Mouse (Mus musculus) common myeloid progenitor, adult 5-6 weeks (primary cell): ENCODE data around the gene Akr1b7. TPM values are rescaled to one million over a fixed set of nuclear protein-coding genes. Genes with fewer than 3 reads are reported as not detected.

ENCODE experiments used
- ATAC-seq: replicated peaks from 2 replicates; pipeline ENCODE4 v1.8.0; 2016; ENCODE audit warnings: low read depth, mild to moderate bottlenecking, moderate TSS enrichment, inconsistent platforms; ENCODE audit not compliant: poor library complexity, severe bottlenecking
- total RNA-seq: library from RNA; stranded (forward); fragments of 200-1000, 187-1606 nt; gene quantifications from 2 replicates; pipeline ENCODE4 v1.2.3, GENCODE M21; 2017

Gene Akr1b7
- total RNA-seq, 1 experiment from 2014 or later, result not detected

DNA sequence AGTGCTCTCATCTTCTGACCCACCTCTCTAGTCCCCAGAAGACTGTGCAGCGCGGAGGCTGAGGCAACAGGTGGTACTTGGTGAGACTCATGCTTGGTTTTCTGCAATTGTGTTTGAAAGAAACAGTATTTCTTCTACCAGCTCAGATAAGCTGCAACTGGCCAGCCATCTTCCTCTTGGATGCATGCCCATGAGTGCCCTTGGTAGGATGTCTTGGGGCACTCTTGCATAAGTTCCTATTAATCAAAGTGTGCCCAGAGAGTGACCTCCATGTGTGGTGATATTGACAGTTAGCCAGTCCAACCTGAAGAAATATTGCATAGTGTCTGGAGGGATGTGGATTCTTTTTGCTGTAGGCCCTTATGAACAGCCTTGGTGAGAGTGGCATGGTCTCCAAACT is 4.4 kb downstream of the Akr1b7 start:
- no peak for ATAC-seq

DNA sequence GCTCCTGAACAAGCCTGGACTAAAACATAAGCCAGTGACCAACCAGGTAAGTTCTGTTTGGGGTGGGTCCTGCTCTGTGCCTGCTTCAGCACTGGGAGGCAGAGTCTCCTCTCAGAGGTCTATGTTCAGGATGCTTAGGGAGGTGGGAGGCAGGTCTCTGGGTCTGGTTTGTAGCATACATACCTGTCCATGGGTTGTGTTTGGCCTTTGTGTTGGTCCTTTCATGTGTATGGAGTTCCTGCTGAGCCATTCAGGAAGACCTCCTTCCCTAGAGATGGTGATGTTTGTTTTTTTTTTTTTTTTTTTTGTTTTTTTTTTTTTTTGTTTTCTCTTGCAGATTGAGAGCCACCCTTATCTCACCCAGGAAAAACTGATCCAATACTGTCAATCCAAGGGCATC is 6.9 kb downstream of the Akr1b7 start:
- ATAC-seq, result no peak

DNA sequence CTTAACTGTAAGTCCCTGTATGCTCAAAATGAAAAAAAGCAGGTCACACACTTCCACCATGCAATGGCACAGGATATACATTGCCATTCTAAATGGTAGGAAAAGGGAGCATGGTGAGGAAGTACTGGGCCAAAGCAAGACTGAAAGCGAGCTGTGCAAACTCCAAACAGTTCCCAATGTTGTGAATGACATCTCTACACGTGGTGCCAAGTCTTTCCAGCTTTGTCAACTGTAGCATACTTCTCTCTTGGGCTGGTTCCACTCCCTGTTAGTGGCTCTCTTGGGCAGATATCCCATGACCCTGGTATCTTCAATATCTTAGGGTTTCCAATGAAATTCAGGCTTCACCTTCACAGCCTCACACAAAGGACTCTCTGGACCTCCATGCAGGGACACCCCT is 26.9 kb downstream of the Akr1b7 start:
- ATAC-seq, result no peak

DNA sequence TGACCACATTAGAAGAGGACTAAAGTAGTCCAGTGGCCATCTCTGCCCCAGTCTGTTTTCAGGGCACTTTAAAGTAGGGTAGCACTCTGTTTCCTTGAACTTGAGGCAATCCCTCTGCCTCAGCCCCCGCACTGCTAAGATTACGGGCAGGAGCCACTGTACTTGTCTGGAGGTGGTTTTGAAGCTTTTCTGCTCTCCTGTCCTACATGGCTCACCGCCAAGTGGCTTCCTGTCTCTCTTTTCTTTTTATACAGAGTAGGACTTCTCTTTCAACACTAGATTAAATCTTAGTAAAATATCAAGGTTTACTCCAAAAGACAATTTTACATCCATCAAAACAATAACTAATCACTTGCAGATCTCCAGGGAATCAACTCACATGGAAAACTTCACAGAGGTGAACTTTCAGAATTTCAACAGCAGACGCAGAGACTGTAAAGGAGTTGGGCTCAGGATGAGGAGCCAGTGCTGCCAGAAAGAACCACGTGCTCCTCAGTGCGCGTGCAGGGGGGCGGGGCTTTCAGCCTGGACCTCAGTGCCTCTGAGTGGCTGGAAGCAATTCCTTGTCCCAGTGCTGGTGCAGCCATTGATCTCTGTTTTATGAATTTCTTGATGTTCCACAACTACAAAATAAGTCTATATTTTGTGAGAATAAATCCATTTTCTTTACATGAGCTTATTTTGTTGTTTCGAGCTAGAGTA is 29.6 kb downstream of the Akr1b7 start:
- ATAC-seq, result peak; percentile 58; the same call in 1 of the 2 replicates

DNA sequence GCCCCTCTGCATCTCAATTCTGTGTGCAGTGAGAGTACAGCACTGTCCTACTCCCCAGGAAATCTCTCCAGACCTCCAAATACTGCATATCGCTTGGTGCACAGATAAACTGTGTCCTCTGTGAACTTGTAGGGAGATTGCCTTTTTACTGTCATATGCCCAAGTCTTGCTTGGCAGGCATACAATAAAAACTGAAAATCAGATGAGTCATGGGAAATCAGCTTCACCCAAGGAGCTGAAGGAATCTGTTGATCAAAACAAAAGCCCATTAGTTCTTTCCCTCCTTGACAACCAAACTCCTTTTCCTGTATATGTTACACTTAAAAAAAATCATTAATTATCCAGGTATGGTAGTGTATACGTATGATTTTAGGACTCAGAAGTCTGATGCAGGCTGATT is 31.7 kb downstream of the Akr1b7 start:
- no peak for ATAC-seq

DNA sequence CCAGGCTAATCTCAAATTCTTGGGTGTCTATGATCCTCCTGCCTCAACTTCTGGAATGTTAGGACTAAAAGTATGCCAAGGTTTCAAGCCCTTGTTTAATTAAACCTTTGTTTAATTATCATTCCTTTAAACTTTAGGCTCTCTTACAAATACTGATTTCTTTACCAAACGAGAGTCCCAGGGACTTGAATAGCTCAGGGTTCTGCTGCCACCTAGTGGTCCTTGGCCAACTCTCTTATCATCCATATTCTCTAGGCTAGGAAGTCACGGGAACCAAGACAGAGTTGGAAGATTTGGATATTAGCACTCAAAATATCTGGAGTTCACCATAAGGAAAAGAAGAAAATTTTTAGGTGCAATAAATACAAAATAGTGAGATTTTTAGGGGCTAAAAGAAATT is 35.8 kb downstream of the Akr1b7 start:
- peak; percentile 87 for ATAC-seq

DNA sequence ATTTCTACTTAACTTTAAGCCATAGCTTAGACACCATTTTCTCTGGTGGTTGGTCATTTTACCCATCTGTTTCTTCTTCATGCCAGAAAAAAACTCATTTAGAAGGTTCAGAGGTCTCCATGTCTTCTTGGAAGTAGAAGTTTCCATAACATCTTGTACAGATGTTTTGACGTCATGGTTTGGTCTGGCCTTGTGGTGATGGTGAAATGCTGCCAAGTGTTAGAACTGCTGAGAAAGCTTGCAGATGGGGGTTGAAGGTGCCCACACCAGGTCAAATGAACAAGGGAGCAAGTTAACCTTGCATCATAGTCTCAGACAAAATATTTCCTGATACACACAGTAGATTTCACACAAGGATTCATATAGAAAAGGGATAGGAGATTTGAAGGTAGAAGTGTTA is 36.6 kb downstream of the Akr1b7 start:
- ATAC-seq, result no peak

DNA sequence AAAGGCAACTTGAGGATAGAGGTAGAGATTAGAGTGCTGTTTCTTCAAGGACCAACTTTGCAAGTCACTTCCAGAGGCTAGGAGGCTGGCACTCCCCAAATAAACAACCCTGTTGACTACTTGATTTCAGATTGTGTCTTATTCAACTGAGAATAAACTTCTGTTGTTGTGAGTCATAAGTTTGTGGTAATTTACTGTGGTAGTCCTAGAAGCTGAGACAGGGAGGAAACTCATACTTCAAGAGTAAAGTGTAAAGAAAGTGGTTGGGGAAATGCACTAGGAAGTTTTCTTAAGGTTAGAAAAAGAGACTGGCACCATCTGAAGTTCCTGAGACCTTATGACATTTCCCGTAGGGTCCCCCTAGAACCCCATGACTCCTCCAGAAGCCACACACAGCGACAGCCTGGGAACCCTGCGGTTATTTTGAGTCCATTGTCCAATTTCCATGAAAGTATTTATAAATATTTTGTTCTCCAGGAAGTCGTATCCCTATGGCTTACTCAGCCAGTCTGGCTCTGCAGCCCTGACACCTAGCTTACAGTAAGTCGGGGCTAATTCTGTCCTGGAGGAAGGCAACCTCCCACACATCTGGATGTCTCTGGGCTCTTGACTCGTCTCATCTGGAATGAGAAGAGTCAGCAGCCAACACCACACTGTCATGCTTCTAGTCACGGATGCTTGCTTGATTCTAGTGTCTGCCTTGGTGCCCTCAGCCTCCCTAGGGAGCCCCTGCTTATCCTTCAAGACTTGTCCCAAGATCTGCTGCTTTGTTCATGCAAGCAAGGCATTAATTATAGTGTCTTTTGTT is 41.0 kb downstream of the Akr1b7 start:
- ATAC-seq, result no peak

DNA sequence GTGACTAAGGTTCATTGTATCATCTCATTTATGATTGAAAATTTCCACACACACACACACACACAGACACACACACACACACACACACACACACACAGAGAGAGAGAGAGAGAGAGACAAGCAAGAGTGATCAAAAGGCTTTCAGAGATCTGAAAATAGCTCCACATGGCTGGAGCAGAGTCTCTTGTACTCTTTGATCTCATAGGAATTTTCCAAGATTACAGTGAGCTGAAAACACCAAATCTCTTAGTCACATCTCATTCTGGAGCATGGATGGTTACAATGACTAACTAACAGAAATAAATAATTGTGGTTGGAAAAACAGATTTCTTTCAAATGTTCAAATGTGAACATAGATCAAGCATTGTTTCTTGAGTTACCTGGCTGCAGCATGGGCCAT is 47.3 kb downstream of the Akr1b7 start:
- ATAC-seq, result no peak

DNA sequence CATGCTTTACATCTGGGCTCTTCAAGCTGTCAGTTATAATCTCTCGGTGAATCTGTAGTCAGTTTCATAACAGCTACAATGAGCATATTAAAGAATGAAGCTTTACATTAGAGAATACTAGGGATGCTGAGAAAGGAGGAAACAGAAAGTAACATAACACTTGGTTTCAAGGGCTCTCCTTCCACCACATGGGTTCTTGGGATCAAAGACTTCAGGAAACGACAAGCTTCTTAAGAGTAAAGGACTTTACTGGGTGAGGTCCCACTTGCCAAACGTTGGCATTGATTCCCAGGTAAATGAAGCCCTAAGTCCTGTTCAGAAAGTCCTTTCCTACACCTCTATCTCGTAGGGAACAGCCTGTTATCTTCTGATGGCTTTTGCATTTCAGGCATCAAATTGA is 48.5 kb downstream of the Akr1b7 start:
- no peak for ATAC-seq

DNA sequence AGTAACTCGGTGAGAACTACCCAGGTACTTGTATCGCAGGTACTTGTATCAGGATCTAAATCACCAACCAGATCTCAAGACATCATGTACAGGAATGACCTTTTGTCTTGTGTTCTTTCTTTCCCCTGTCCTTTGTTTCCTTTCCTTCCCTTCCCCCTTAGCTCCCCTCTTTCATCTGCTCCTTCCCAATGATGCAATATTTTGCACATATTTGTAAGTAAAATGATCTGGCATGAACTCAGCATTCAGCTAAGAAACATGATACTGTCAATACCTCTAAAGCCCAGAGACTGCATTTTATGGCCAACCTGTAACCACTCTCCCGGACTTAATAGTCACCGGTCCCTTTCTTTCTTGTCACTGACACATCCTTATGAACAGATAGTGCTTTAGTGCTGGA is 51.4 kb downstream of the Akr1b7 start:
- no peak for ATAC-seq

DNA sequence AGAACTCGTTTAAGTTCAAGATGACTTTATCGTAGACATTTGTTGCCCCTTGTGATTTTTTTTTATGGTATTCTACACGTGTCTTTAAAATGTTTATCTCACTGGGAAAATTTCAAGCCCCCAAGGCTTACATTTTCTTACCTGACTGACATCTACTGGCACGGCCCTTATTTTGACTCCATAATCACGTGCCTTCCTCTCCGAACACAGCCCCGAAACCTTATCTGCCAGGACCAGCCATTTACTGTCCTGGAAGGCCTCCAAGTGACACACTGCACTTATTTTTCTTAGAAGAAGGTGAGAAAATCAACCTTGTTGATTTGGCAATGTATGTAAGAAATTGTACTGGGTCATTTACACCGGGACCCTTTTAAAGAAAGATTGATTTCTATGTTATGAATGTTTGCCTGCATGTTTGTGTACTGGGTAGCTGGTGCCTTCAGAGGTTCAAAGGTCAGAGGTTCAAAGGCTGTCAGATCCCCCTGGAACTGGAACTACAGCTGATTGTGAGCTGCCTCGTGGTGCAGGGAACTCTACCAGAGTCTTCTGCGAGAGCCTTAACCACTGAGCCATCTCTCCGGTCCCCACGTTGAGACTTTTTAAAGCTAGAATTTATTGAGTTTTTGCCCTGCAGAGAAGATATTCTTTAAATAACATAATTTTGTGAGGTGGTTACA is 59.4 kb downstream of the Akr1b7 start:
- ATAC-seq, result peak; percentile 33; the same call in 1 of the 2 replicates

Other genes with a start within 250 kb of the Akr1b7 start
- 28.8 and 29.5 TPM in 2 replicates for gene Slc35b4, start 235.2 kb upstream of the Akr1b7 start, total RNA-seq
- 138 TPM in 2 replicates for gene Akr1b3, start 94.9 kb upstream of the Akr1b7 start, total RNA-seq
- gene Akr1b8, start 58.2 kb upstream of the Akr1b7 start, total RNA-seq, result not detected in 2 replicates
- gene Akr1b10, start 28.1 kb upstream of the Akr1b7 start, total RNA-seq, result 36.4 and 38.6 TPM in 2 replicates
- 26.4 and 27.2 TPM in 2 replicates for gene Bpgm, start 63.9 kb downstream of the Akr1b7 start, total RNA-seq
- 0.44 TPM in 1 of 2 replicates, not detected in the other for gene Cald1, start 186.2 kb downstream of the Akr1b7 start, total RNA-seq